Mouse (Mus musculus) kidney, postnatal 10 days (tissue): ENCODE data around the gene Rbms3.

Experiments
- DNase-seq: peaks from one replicate; pipeline ENCODE4 v3.0.0; 2021; ENCODE audit warnings: mixed read lengths

Gene Rbms3

GRCm38 (mm10) chr9:117373164-117373741 lies 256.5 kb downstream of the Rbms3 start:
- peak; percentile 79 for DNase-seq

- no peak for DNase-seq
Observed at GRCm38 (mm10) chr9:117371980-117372379, 257.7 kb downstream of the Rbms3 start.

- DNase-seq: no peak
Observed at GRCm38 (mm10) chr9:117370086-117370485, 259.6 kb downstream of the Rbms3 start.

GRCm38 (mm10) chr9:117368016-117368415 lies 261.7 kb downstream of the Rbms3 start:
- DNase-seq: no peak

- no peak for DNase-seq
Observed at GRCm38 (mm10) chr9:117364610-117365009, 265.1 kb downstream of the Rbms3 start.

GRCm38 (mm10) chr9:117361431-117361830 lies 268.3 kb downstream of the Rbms3 start:
- no peak for DNase-seq

GRCm38 (mm10) chr9:117356764-117357442 lies 272.8 kb downstream of the Rbms3 start:
- peak; percentile 82 for DNase-seq

GRCm38 (mm10) chr9:117355501-117355900 lies 274.2 kb downstream of the Rbms3 start:
- no peak for DNase-seq

- DNase-seq: no peak
Observed at GRCm38 (mm10) chr9:117342336-117342735, 287.4 kb downstream of the Rbms3 start.

GRCm38 (mm10) chr9:117330681-117331080 lies 299.0 kb downstream of the Rbms3 start:
- DNase-seq: no peak

GRCm38 (mm10) chr9:117319271-117319670 lies 310.4 kb downstream of the Rbms3 start:
- no peak for DNase-seq

GRCm38 (mm10) chr9:117318461-117318860 lies 311.3 kb downstream of the Rbms3 start:
- DNase-seq: no peak

GRCm38 (mm10) chr9:117317251-117317650 lies 312.5 kb downstream of the Rbms3 start:
- no peak for DNase-seq

GRCm38 (mm10) chr9:117313642-117314041 lies 316.1 kb downstream of the Rbms3 start:
- DNase-seq: no peak

GRCm38 (mm10) chr9:117309809-117310208 lies 319.9 kb downstream of the Rbms3 start:
- DNase-seq: no peak

GRCm38 (mm10) chr9:117298991-117299390 lies 330.7 kb downstream of the Rbms3 start:
- DNase-seq: no peak

- no peak for DNase-seq
Observed at GRCm38 (mm10) chr9:117297662-117298531, 331.8 kb downstream of the Rbms3 start.

GRCm38 (mm10) chr9:117291066-117291850 lies 338.5 kb downstream of the Rbms3 start:
- no peak for DNase-seq

GRCm38 (mm10) chr9:117274846-117275245 lies 354.9 kb downstream of the Rbms3 start:
- no peak for DNase-seq

- DNase-seq: no peak
Observed at GRCm38 (mm10) chr9:117259614-117260013, 370.1 kb downstream of the Rbms3 start.

GRCm38 (mm10) chr9:117253361-117253760 lies 376.4 kb downstream of the Rbms3 start:
- peak; percentile 57 for DNase-seq

- DNase-seq: peak; percentile 80
Observed at GRCm38 (mm10) chr9:117252411-117252861, 377.3 kb downstream of the Rbms3 start.
